Mouse (Mus musculus) MEL-GATA-1-ER (cell line): ENCODE measurements around the gene Adamtsl2.

Source experiments
- DNase-seq: peaks from one replicate; pipeline ENCODE4 v3.0.0-alpha.2; 2012; ENCODE audit warnings: low read depth; ENCODE audit errors: extremely low read depth

The Adamtsl2 gene

DNA sequence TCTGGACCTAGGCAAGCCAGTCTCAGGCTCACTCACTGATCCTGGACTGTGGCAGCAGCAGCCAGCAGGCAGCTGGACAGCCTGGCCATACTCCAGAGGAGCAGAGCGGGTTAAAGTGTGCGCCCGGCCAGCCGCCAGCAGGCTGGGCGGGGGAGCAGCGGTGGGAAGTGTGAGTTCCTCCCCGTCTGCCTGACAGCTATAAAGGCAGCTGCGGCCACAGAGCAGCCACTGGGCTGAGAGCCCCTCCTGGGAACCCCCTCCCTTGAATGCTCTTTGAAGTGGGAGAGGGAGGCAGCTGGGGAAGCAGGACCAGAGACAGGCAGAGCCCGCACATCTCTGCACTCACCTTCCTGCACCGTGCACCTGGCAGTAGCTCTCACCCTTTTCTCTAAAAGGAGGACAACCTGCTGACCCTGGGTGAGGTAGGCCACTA lies at the start of gene Adamtsl2:
TSS of gene Adamtsl2 (plus strand) at position 228 of the 433 bp plus-strand sequence.
- DNase-seq, result no peak

DNA sequence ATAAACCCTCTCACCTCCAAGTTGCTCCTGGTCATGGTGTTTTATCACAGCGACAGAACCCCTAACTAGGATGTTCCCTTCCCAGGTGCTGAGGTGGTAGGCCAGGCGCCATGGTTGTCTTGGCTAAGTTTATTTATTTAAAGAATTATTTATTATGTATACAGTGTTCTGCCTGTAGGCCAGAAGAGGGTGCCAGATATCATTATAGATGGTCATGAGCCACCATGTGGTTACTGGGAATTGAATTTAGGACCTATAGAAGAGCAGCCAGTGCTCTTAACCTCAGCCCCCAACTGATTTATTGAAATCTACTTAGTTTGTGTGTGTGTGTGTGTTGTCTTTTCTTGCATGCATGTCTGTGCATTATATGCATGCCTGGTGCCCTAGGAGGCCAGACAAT lies 46.8 kb upstream of the Adamtsl2 start:
- DNase-seq, result no peak

DNA sequence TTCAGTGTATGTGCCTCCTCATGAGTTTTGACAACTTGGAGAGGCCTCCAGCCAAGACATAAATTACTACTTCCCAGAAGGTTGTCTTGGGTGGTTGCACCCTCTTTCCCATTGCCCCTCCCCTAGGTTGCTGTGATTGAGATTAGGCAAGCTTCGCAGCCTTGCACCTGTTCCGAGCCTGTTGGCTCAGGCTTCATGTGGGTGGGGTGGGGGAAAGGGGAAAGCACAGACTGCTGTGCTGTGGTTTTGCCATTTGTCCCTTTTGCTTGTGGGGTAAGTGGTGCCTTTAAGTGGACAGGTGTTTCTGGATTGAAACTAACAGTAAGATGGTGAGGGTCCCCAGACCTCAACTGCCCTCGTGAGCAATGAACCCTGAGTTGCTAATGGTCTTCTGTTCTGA lies 43.2 kb upstream of the Adamtsl2 start:
- DNase-seq, result no peak

DNA sequence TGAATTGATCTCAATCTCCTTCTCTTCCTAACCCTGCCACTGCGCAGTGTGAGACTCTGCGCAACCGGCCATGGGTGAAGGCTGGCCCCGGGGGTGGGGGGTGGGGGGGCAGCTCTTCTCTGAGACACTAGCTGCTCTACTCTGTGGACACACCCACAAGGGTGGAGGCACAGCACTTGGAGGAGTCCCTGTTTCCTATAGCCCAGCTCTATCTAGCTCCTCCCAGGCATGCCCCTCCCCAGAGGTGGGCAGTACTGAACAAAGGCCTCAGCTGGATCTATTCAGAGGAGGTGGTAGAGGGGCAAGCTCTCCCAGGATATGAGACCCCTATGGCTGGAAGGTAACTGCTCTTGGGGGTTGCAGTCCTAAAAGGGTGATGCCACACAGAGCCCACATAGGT lies 42.2 kb upstream of the Adamtsl2 start:
- DNase-seq, result no peak

DNA sequence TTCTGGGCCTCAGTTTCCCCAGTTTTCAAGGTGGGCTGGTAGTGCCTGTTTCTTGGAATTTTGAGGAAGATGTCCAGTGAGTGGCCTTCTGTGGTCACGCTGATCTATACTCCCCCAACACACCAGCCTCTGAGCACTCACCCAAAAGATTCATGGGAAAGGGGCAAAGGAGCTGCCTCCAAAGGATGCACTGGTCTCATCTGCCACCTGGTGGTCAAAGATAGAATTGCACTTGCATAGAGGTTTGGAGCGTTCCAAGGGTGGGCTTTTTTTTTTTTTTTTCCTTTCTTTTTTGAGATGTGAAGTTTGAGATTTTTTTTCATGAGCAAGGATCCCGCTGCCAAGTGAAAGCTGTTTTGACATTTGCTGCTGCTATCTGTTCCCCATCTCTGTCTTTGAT lies 40.6 kb upstream of the Adamtsl2 start:
- DNase-seq, result no peak

DNA sequence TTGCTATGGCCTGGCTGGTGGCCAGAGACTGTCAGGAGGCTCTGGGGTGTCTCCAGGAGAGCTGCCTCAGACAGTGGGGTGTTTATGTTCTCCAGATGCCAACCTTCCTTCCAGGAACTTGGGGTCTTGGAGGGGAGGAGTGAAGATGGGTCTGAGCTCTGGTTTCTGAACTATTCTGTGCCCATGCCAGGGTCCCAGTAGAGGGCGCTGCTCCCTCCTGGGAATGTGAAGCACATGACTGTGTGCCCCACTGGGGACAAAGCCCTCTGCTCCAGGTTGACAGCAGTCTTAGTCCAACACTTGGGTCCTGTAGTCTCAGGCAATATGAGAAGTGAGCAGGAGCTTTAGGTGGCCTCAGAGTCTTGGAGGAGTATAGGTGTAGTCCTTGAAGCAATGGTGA lies 39.9 kb upstream of the Adamtsl2 start:
- no peak for DNase-seq

DNA sequence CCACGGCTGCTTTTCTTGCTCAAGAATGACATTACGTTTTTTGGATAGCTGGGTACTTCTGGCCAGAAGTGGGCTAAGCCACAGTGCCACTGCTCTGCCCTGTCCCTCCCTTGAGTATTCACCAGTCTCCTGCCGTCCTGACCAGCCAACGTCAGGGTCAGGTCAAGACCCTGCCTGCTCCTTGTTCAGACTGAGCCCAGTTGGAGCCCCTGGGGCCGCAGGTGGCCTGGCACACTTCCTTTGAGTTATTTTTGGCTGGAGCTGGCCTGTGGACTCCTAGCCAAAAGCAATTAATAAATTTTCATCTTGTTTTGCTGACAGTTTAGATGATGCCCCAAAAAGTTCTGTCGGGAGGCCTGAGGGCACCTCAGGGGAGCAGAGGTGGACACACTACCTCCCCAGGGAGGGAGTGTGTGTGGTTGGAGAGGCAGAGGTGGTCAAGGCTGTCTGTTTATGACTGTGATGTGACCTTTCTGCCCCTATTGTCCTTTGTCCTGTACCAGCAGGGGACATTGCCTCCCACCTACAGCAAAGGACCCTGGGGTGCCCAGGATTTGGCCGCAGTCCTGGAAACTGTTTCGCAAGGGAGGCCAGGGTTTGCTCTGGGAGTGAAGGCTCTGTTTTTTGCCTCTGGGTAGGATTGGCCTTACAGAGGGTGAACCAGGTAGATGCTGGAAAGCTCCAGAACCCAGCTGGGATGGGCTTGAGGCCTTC lies 36.9 kb upstream of the Adamtsl2 start:
- no peak for DNase-seq

DNA sequence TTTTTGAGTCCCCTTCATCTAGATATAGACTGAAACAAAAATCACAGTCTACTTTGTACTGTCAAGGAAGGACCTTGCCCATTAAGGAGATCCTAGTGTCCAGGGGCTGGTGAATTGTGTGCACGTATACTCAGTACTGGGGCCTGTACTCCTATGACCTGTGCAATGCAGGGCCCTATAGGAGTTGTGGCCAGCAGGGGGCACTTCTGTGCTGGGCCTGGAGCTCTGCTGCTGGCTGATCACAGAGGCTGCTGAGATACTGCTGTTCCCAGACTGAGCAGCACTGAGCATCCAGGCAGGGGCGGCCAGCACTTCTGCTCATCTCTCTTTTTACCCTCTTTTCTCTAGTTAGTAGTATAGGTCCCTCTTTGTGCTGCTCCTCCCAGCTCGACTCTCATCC lies 35.7 kb upstream of the Adamtsl2 start:
- no peak for DNase-seq

DNA sequence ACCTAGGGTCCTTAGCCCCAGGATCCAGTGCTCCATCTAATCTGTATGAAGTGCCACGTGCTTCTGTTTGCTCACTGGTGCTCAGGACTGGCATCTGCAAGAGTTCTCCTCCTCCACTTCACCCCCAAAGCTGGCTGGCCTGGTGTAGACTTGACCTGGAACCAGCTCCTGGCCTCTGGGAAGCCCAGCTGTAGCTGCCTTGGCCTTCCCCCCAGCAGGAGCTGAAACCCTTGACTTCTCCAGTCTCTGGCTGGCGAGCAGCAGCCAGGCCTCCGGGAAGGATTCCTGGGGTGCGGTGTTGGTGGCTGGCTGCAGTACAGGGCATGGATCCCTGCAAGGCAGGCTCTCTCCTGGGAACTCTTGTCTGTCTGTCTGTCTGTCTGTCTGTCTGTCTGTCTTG lies 35.0 kb upstream of the Adamtsl2 start:
- DNase-seq, result no peak

DNA sequence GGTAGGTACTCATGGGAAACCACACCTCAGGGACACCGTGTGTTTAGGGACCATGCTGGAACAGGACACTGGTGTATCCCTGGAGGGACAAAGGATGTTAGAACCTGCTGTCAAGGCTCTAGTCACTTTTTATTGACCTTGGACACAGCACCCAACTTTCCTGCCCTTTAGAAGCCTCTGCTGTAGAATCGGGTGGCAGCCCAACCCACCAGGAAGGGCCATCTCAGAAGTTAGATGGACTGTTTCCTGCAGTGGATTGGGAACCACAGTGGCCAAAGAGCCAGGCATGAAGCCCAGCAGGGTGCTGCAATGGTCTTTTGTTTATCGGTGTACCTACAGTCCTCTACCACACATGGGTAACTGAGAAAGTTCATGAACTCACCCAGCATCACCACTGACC lies 34.5 kb upstream of the Adamtsl2 start:
- no peak for DNase-seq

DNA sequence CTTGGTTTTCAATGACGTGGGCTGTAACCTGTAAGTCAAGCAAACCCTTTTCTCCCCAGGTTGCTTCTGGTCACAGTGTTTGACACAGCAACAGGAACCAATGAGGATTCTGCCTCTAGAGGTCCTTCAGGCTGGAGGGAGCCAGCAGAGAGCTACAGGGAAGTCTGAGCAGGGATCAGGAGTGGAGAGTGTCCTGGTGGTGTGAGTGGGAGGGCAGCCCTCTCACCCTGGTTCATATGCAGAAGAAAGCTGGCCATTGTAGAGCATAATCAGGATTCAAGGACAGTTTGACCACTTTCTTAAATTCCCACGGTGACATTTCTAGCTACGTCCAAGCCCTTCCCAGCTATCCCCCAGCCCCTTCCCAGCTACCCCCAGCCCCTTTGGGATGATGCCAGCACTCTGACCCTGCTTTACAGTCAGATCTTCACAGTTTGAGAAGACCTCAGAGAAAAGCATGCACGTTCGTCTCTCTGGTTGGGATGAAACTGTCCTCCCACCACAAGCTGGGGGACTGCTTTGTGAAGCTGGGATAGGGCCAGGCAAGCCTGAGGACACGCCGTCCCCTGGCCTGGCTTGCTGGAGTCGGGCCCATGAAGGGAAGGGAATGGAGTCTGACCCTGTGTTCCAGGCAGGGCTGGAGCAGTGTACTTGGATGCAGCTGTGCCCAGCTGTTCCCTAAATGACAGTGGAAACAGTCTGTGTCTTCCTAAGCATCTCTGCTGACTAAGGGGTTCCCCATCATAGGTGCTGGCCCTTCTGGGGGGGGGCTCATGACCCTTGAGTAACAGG lies 33.0 kb upstream of the Adamtsl2 start:
- DNase-seq, result no peak

DNA sequence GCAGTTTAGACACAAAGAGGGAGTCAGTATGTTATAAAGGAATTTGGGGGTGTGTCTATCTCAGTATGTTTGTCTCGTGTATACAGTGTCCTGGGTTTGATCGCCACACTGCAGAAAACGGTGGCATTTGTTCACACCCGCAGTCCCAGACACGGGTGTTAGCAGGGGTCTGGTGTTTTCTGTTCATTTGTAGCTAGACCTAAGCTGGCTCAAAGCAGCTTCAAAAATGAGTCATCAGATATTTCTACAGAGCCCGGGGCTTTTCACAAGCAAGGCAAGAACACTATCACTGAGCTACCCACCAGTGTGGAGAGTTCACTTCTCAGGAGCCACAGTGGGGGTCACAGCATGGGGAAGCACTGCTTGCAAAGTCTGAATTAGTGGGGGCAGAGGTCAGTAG lies 29.8 kb upstream of the Adamtsl2 start:
- DNase-seq, result no peak

DNA sequence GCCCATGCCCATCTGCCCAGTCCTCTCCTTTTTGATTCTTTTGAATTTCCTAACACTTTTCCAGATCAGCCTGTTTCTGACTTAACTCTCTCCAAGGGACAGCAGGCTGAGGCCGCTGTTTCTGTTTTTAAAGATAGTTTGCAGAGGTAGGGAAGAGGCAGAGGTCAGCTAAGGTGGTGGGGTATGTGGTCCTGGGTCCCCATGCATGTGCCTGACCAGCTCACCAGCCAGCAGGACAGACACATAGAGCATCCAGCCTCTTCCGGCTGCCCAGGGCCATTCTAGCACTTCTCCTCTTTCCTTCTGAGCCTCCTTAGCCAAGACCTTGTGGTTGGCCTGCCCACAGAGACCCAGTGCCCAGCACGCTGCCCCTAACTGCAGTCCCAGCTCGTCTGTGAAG lies 20.9 kb upstream of the Adamtsl2 start:
- no peak for DNase-seq

DNA sequence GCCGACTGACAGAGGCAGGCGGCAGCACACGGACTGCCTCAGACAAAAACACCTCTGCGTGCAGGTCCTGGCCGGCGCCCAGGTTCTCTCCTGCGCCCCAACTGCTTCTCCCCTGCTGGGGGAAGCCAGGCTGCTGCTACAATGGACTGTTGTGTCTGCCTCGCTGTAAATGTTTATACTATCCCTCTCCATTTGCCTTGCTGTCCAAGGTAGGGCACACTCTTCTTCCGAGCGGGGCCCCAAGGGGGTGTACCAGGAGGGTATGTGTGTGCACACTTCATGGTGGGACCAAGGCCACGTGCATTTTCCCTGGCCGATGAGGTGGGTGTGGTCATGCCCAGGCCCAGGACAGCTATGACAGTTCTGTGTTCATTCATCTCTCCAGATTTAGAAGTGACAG lies 20.4 kb upstream of the Adamtsl2 start:
- DNase-seq, result no peak

DNA sequence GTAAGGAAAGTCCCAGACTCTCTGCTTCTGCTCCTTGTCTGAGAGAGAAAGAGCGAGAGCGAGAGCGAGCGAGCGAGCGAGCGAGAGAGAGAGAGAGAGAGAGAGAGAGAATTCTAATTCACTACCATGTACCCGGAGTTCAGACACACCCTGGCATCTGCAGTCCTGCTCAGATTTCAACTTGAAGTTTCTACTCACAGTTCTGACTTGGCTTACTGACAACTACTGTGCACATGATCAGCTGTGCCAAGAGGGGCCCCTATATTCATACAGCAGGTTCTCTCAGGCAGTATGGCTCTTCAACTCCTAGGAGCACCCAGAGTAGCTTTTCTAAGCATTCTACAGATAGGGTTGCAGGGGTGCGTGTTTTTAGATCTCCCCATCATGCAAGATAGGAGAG lies 20.0 kb upstream of the Adamtsl2 start:
- DNase-seq, result no peak

DNA sequence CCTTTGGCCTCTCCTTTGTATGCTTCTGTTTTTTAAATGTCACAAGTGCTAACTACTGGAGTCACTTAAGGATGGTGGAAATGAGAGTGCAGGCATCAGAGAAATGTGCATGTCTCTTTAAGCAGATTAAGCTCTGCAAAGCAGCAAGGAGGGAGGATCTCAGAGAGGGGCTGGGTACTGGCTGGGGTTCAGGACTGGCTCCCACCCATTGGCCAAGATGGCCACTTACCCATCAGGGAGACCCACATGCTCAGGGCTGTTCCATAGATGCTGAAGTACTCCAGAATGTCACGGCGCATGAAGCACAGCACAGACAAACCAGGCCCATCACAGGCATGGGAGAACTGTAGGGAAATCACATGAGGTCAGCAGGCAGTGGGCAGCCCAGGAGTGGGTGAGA lies 12.1 kb upstream of the Adamtsl2 start:
- no peak for DNase-seq

DNA sequence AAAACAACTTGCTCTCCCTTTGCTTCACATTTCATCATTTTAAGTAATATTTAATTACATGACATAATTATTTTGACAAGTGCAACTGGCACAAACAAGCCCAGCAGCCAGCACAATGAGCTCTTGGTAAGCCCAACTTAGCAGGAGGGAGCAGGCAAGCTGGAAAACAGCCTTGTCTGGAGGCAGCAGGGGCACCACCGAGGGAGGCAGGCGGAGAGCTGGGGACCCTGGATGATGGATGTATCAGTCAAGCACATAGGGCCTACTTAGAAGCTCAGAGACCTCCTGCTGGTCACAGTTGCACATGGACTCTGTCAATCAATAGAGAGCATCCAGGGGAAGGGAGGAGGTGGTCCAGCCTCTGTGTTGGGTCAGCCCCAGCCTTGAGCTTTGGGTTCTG lies 11.2 kb upstream of the Adamtsl2 start:
- no peak for DNase-seq

DNA sequence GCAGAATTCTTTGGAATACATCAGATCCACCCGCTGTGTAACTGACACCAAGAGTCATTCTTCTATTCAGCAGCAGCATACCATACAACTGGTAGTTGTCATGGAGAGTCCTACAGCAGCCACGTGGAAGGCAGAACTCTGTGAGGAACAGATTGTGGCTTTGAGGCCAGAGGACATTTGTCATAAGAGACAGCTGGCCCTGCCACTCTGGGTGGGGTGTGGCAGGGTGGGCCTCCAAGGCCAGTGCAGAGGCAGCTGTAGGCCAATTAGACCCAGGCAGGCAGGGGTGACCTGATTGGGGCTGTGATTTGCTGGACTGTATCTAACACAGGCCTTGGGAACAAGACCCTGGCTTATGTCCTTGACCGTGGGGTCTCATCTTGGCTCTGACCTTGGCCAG lies 9.5 kb upstream of the Adamtsl2 start:
- DNase-seq, result no peak

DNA sequence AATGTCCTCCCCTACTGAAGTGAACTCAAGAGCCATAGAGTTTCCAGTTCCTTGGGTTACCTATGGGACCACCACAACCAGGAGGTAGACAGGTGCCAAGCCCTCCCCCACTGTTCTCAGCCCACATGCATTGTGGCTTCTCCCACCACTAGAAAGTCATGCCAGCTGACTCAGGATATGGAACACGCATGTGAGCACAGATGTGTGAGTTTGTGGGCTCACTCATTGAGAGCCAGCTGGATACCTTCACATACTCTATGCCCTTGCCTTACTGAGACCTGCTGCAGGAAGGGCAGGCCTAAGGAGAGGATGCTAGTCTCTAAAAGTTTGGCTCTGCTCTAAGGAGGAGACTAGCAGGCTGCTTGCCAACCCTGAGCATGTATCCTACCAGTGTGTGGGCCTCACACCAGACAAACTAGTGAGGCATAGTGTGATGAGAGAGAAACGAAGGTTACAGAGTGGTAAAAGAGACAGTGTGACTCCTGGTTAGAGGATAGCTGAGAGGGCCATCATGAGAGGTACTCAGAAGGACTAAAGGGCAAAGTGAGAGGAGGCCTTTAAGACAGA lies 8.8 kb upstream of the Adamtsl2 start:
- no peak for DNase-seq

DNA sequence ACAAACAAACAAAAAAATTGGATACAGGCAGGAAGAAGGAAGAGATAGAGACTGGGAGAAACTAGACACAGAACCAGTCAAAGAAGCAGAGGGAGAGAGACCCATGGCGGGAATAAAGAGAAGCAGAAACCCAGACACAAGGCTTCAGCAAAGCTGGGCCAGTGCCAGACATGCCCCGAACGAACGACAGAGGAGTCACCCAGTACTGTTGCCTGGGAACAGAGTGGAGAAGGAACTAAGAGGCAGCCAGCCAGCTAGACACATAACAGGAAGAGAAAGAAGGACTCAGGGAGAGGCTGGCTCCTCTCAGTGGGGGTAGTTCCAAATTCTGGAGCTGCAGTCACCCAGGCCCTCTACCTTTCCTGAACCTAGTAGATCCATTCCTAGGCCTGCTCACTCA lies 8.0 kb upstream of the Adamtsl2 start:
- DNase-seq, result peak; percentile 33

DNA sequence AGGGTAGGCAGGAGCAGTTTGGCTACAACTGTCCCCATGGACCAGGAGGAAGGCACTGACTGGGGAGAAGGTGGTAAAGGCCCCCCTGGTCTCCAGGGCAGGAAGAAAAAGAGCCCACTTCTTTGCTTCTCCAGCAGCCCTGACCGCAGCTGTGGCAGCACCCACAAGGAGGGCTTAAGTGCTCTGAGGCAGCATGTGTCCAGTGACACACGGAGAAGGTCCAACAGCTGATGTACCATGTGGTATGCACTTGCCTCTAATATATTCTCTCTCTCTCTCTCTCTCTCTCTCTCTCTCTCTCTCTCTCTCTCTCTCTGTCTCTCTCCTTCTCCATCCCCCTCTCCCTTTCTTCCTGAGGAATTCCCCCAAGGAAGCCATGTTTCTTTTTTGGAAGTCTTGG lies 7.2 kb upstream of the Adamtsl2 start, which contains the start of gene Mymk:
TSS of gene Mymk (minus strand) at position 202 of the 400 bp plus-strand sequence.
- no peak for DNase-seq

DNA sequence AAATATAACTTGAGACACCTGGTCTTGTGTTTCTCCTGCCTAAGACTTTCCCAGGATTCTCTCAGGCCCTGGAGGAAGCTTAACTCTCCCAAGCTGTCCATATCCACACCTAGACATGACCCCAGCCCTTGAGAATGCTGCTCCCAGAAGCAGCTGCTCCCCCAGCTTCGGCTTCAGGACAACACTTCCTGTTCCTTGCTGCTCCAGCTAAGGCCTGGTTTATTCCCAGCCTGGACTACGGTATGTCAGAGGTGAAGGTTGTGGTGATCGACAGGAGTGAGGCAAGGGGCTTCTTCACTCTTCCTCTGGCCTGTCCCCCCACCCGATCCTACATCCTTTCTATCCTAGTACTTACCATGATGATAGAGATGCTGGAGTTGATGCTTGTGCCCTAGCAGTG lies 5.8 kb upstream of the Adamtsl2 start:
- DNase-seq, result no peak

DNA sequence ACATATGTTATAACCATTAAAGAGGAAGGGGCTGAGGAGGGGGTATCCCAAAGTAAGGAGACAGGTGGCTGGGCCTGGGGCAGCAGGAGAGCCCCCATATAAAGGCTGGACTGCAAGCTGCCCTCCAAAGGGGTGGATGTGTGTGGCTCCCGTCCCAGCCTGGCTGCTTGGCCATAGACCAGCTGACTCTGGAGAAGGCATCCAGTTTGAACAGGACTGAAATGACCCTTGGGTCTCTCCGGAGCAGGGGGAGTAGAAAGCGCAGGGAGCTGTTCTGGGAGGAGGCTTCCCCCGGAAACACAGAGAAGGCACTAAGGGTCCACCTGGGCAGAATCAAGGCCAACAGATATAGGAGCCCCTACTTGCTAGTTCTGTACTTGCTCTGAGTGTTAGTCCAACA lies 4.4 kb upstream of the Adamtsl2 start:
- no peak for DNase-seq
